Mouse (Mus musculus) adrenal gland, adult (tissue): ENCODE measurements at regions not wholly inside any gene's neighbourhood (a gene's known extent, or its start where the extent isn't known, plus 50 kb on each side); places are given as distances from the start of the nearest gene placed in this dataset.

Experiments
- DNase-seq, 2 experiments: peaks; one replicate each; pipeline ENCODE4 v3.0.0; 2022 to 2023; ENCODE audit warnings: low spot score in 1 of 2; ENCODE audit not compliant: inconsistent age in 2 of 2

- DNase-seq, result no peak
These were observed 2163.3 kb downstream of the 9330182O14Rik start for GRCm38 (mm10) chr15:42297430-42297829.

GRCm38 (mm10) chr15:42301956-42302355, 2167.8 kb downstream of the 9330182O14Rik start:
- no peak for DNase-seq

GRCm38 (mm10) chr15:42304097-42304496, 2169.9 kb downstream of the 9330182O14Rik start:
- DNase-seq, result no peak

- DNase-seq, result peak in 1 of 2 experiments; percentile 38
These were observed 2175.4 kb downstream of the 9330182O14Rik start for GRCm38 (mm10) chr15:42309586-42309985.

GRCm38 (mm10) chr15:42311166-42311565, 2177.0 kb downstream of the 9330182O14Rik start:
- no peak for DNase-seq

GRCm38 (mm10) chr15:42320349-42320748, 2186.2 kb downstream of the 9330182O14Rik start:
- no peak for DNase-seq

GRCm38 (mm10) chr15:42322940-42323339, 2188.8 kb downstream of the 9330182O14Rik start:
- no peak for DNase-seq

GRCm38 (mm10) chr15:42325221-42325620, 2191.1 kb downstream of the 9330182O14Rik start:
- no peak for DNase-seq

- peak in 1 of 2 experiments; percentile 15 for DNase-seq
These were observed 2194.4 kb downstream of the 9330182O14Rik start for GRCm38 (mm10) chr15:42328535-42328934.

GRCm38 (mm10) chr15:42329742-42330141, 2195.6 kb downstream of the 9330182O14Rik start:
- peak in 1 of 2 experiments; percentile 38 for DNase-seq

- no peak for DNase-seq
These were observed 2199.5 kb downstream of the 9330182O14Rik start for GRCm38 (mm10) chr15:42333642-42334041.

GRCm38 (mm10) chr15:42346131-42346530, 2212.0 kb downstream of the 9330182O14Rik start:
- no peak for DNase-seq

- no peak for DNase-seq
These were observed 2227.7 kb downstream of the 9330182O14Rik start for GRCm38 (mm10) chr15:42361871-42362270.

- no peak for DNase-seq
These were observed 2230.8 kb downstream of the 9330182O14Rik start for GRCm38 (mm10) chr15:42364979-42365378.

GRCm38 (mm10) chr15:42366796-42367195, 2232.6 kb downstream of the 9330182O14Rik start:
- DNase-seq, result peak in 1 of 2 experiments; percentile 33

GRCm38 (mm10) chr15:42369603-42370002, 2235.4 kb downstream of the 9330182O14Rik start:
- DNase-seq, result no peak

GRCm38 (mm10) chr15:42370044-42370443, 2235.9 kb downstream of the 9330182O14Rik start:
- DNase-seq, result no peak

GRCm38 (mm10) chr15:42372704-42373286, 2238.6 kb downstream of the 9330182O14Rik start:
- DNase-seq, result no peak
